Mouse (Mus musculus): ENCODE results near the gene Sntb2. TPM values are rescaled to one million over a fixed set of nuclear protein-coding genes. Genes with fewer than 3 reads are reported as not detected.
A peak's percentile ranks its signal among the peaks of the same experiment; 100 is the strongest.

The Sntb2 gene
- polyA plus RNA-seq, 1 experiment from 2014 or later, result 15.4 TPM

DNA sequence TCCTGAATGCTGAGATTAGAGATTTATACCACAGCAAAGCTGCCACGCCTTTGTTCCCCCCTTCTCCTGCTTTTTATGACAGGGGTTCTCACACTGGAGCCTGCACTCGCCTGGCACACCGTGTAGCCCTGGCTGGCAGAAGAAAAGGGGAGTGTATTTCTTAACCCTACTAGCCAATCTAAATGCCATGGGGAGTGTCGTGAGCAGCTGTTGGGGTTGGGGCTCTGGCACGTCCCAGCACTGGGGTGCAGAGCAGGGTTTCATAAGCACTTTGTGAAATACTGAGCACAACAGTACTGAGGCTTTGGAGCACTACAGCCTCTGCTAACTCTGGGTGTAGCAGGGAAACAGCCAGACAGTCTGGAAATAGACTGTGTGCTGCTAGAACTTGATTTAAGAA lies 36.1 kb upstream of the Sntb2 start:
- no peak overlapping the region for H3K4me2 ChIP-seq (ENCODE audit: low read length)
- no peaks in the 10 kb centered on the region for H3K27me3 ChIP-seq (ENCODE audit: control insufficient read depth, insufficient read depth, low read length)
- H3K36me3 ChIP-seq (ENCODE audit: control insufficient read depth, insufficient read depth, low read length), result peaks cover 97% of the 10 kb centered on the region
- peaks cover 0 to under 1% of the 10 kb centered on the region in 2 experiments; a peak in 1 of 4 replicates for H3K4me1 ChIP-seq (ENCODE audit: control insufficient read depth in 2 of 2, insufficient read depth in 2 of 2, low read length in 2 of 2)
- no peak overlapping the region for H3K27ac ChIP-seq (replicated peaks in 1 of 2; ENCODE audit: control insufficient read depth in 1 of 2, insufficient read depth in 1 of 2, low read depth in 2 of 2, low read length in 2 of 2)
- WGBS, result 93% methylated on average over 5 of the region's 5 CpGs
- H3K9ac ChIP-seq (ENCODE audit: low read length), result no peak overlapping the region
- no peak for ATAC-seq (ENCODE audit: insufficient number of reproducible peaks, insufficient read depth, low FRiP score, low read depth)
- H3K9me3 ChIP-seq (ENCODE audit: control insufficient read depth, low read length), result no peaks in the 10 kb centered on the region
- no peak overlapping the region for H3K4me3 ChIP-seq (ENCODE audit: control insufficient read depth in 1 of 2, insufficient read depth in 1 of 2, low read depth in 1 of 2, low read length in 2 of 2)

DNA sequence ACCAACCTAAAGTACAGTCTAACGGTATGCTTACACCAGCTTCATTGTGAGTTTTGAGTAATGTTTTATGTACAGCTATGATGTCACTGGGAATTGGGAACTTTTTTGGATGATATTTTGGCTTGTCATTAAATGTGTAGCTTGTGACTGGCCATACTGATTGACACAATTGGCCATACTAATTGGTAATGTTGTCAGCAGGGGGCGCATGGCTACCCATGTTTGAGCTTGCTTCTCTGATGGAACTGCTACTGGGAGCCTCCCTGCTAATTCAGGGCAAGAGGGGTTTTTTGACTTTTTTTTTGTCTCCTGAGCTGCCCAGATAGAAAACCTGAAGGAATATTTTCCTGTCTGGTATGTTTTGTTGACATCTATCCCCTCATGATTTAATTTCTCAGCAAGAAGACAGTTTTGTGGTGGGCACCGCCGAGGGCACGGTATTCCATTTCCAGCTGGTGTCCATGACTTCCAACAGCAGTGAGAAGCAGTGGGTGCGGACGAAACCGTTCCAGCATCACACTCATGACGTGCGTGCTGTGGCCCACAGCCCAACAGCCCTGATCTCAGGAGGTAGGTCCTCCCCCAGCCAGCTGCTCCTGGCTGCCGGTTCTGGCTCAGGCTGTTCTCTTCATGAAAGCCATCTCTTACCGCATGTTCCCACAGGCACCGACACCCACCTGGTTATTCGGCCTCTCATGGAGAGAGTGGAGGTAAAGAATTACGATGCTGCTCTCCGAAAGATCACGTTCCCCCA lies 29.6 kb upstream of the Sntb2 start:
- Histone ChIP-seq H3K4me2 (ENCODE audit: low read length) (no peak overlapping the region), H3K36me3 (ENCODE audit: control insufficient read depth, insufficient read depth, low read length) (peaks cover 86% of the 10 kb centered on the region), H3K4me3 (ENCODE audit: control insufficient read depth in 1 of 2, insufficient read depth in 1 of 2, low read depth in 1 of 2, low read length in 2 of 2) (no peak overlapping the region), H3K4me1 (ENCODE audit: control insufficient read depth in 2 of 2, insufficient read depth in 2 of 2, low read length in 2 of 2) (no peaks in the 10 kb centered on the region), H3K27ac (replicated peaks in 1 of 2; ENCODE audit: control insufficient read depth in 1 of 2, insufficient read depth in 1 of 2, low read depth in 2 of 2, low read length in 2 of 2) (no peak overlapping the region), H3K9ac (ENCODE audit: low read length) (no peak overlapping the region), H3K9me3 (ENCODE audit: control insufficient read depth, low read length) (no peaks in the 10 kb centered on the region), H3K27me3 (ENCODE audit: control insufficient read depth, insufficient read depth, low read length) (no peaks in the 10 kb centered on the region)
- WGBS, result 92% methylated on average over 17 of the region's 17 CpGs
- ATAC-seq (ENCODE audit: insufficient number of reproducible peaks, insufficient read depth, low FRiP score, low read depth), result peak; percentile 31; the same call in 1 of the 2 replicates

GRCm38 (mm10) chr8:106906635-106907034 lies 28.9 kb upstream of the Sntb2 start:
- no peak overlapping the region for H3K9ac ChIP-seq (ENCODE audit: low read length)
- ATAC-seq (ENCODE audit: insufficient number of reproducible peaks, insufficient read depth, low FRiP score, low read depth), result no peak
- peak overlapping the region in 1 of 2 experiments; percentile 15; a peak in 1 of 4 replicates for H3K27ac ChIP-seq (replicated peaks in 1 of 2; ENCODE audit: control insufficient read depth in 1 of 2, insufficient read depth in 1 of 2, low read depth in 2 of 2, low read length in 2 of 2)
- no peaks in the 10 kb centered on the region for H3K27me3 ChIP-seq (ENCODE audit: control insufficient read depth, insufficient read depth, low read length)
- no peak overlapping the region for H3K4me2 ChIP-seq (ENCODE audit: low read length)
- no peak overlapping the region for H3K4me3 ChIP-seq (ENCODE audit: control insufficient read depth in 1 of 2, insufficient read depth in 1 of 2, low read depth in 1 of 2, low read length in 2 of 2)
- WGBS, result 92% methylated on average over 6 of the region's 6 CpGs
- peaks cover 85% of the 10 kb centered on the region for H3K36me3 ChIP-seq (ENCODE audit: control insufficient read depth, insufficient read depth, low read length)
- no peaks in the 10 kb centered on the region for H3K4me1 ChIP-seq (ENCODE audit: control insufficient read depth in 2 of 2, insufficient read depth in 2 of 2, low read length in 2 of 2)
- H3K9me3 ChIP-seq (ENCODE audit: control insufficient read depth, low read length), result no peaks in the 10 kb centered on the region

DNA sequence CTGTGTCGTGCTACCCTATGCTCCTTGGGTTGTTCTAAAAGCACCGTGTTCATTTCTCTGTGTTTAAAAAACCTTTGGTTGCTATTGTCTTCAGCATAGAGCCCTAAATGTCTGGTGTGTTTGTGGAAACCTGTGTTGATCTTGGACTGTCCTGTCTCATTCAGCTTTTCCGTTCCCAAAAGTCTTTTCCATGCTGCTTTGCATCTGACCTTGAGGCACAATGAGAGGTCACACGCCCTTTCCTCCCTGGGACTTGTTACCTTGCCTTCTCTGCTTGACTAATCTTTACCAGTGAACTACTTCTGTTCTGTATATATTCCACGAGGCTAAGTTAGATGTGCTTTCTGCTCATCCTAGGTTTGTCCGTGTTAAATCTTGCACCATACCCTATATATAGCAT lies 28.1 kb upstream of the Sntb2 start:
- 65% methylated on average over 6 of the region's 6 CpGs for WGBS

GRCm38 (mm10) chr8:106908291-106908690 lies 27.3 kb upstream of the Sntb2 start:
- H3K4me2 ChIP-seq (ENCODE audit: low read length), result no peak overlapping the region
- H3K36me3 ChIP-seq (ENCODE audit: control insufficient read depth, insufficient read depth, low read length), result peaks cover 84% of the 10 kb centered on the region
- H3K27ac ChIP-seq (replicated peaks in 1 of 2; ENCODE audit: control insufficient read depth in 1 of 2, insufficient read depth in 1 of 2, low read depth in 2 of 2, low read length in 2 of 2), result no peak overlapping the region
- ATAC-seq (ENCODE audit: insufficient number of reproducible peaks, insufficient read depth, low FRiP score, low read depth), result no peak
- H3K9me3 ChIP-seq (ENCODE audit: control insufficient read depth, low read length), result no peaks in the 10 kb centered on the region
- H3K27me3 ChIP-seq (ENCODE audit: control insufficient read depth, insufficient read depth, low read length), result no peaks in the 10 kb centered on the region
- no peak overlapping the region for H3K4me3 ChIP-seq (ENCODE audit: control insufficient read depth in 1 of 2, insufficient read depth in 1 of 2, low read depth in 1 of 2, low read length in 2 of 2)
- no peak overlapping the region for H3K9ac ChIP-seq (ENCODE audit: low read length)
- H3K4me1 ChIP-seq (ENCODE audit: control insufficient read depth in 2 of 2, insufficient read depth in 2 of 2, low read length in 2 of 2), result no peaks in the 10 kb centered on the region
- WGBS, result 88% methylated on average over 7 of the region's 7 CpGs

More for the DNA sequence above, 28.1 kb upstream of the Sntb2 start:
- no peak overlapping the region for H3K4me3 ChIP-seq (ENCODE audit: control insufficient read depth in 1 of 2, insufficient read depth in 1 of 2, low read depth in 1 of 2, low read length in 2 of 2)
- peak; percentile 43; the same call in 1 of the 2 replicates for ATAC-seq (ENCODE audit: insufficient number of reproducible peaks, insufficient read depth, low FRiP score, low read depth)
- H3K27me3 ChIP-seq (ENCODE audit: control insufficient read depth, insufficient read depth, low read length), result no peaks in the 10 kb centered on the region
- no peak overlapping the region for H3K4me2 ChIP-seq (ENCODE audit: low read length)
- H3K4me1 ChIP-seq (ENCODE audit: control insufficient read depth in 2 of 2, insufficient read depth in 2 of 2, low read length in 2 of 2), result no peaks in the 10 kb centered on the region
- no peaks in the 10 kb centered on the region for H3K9me3 ChIP-seq (ENCODE audit: control insufficient read depth, low read length)
- peaks cover 85% of the 10 kb centered on the region for H3K36me3 ChIP-seq (ENCODE audit: control insufficient read depth, insufficient read depth, low read length)
- H3K27ac ChIP-seq (replicated peaks in 1 of 2; ENCODE audit: control insufficient read depth in 1 of 2, insufficient read depth in 1 of 2, low read depth in 2 of 2, low read length in 2 of 2), result 0 out of 4 replicates have a peak overlapping the region, but pooled peaks of 1 of the 2 experiments have one; percentile 47
- H3K9ac ChIP-seq (ENCODE audit: low read length), result no peak overlapping the region

GRCm38 (mm10) chr8:106913631-106914030 lies 21.9 kb upstream of the Sntb2 start:
- Histone ChIP-seq H3K4me2 (ENCODE audit: low read length) (no peak overlapping the region), H3K9ac (ENCODE audit: low read length) (no peak overlapping the region), H3K4me3 (ENCODE audit: control insufficient read depth in 1 of 2, insufficient read depth in 1 of 2, low read depth in 1 of 2, low read length in 2 of 2) (no peak overlapping the region), H3K27ac (replicated peaks in 1 of 2; ENCODE audit: control insufficient read depth in 1 of 2, insufficient read depth in 1 of 2, low read depth in 2 of 2, low read length in 2 of 2) (no peak overlapping the region), H3K4me1 (ENCODE audit: control insufficient read depth in 2 of 2, insufficient read depth in 2 of 2, low read length in 2 of 2) (no peaks in the 10 kb centered on the region), H3K27me3 (ENCODE audit: control insufficient read depth, insufficient read depth, low read length) (no peaks in the 10 kb centered on the region), H3K36me3 (ENCODE audit: control insufficient read depth, insufficient read depth, low read length) (peaks cover 82% of the 10 kb centered on the region), H3K9me3 (ENCODE audit: control insufficient read depth, low read length) (no peaks in the 10 kb centered on the region)
- 93% methylated on average over 10 of the region's 10 CpGs for WGBS
- no peak for ATAC-seq (ENCODE audit: insufficient number of reproducible peaks, insufficient read depth, low FRiP score, low read depth)

DNA sequence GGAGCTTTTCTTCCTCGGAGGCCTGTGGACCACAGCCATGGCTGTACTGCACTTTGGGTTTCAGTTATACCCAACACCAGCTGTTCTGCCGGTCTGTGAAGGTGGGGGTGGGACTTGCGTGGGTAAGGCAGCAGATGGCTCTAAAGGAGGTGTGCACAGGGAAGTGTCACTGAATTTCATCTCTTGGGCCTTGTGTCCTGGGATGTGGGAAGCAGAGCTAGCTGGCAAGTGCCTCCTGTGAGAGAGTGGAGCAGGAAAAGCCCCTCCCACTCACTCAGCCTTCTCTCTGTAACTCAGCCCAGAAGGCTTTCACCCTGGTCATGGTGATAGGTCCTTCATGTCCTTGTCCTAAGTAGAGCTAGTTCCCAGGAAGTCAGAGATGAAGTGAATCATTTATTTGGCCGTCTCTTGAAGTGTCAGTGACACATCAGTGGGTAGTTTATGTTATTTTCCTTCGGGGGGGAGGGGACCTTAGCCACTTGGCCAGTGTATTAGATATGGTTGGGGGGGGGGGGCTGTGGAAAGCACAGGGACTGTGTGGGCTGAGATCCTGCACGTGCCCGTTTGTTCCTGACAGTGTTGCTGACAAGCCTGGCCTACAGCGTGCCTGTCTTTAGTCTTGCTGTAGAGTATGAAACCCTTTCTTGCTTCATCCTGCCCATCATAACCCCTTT lies 15.7 kb upstream of the Sntb2 start:
- no peak overlapping the region for H3K4me3 ChIP-seq (ENCODE audit: control insufficient read depth in 1 of 2, insufficient read depth in 1 of 2, low read depth in 1 of 2, low read length in 2 of 2)
- no peak overlapping the region for H3K9ac ChIP-seq (ENCODE audit: low read length)
- 0 out of 4 replicates have a peak, but pooled peaks cover 0 to 3% of the 10 kb centered on the region in 2 experiments for H3K4me1 ChIP-seq (ENCODE audit: control insufficient read depth in 2 of 2, insufficient read depth in 2 of 2, low read length in 2 of 2)
- no peaks in the 10 kb centered on the region for H3K27me3 ChIP-seq (ENCODE audit: control insufficient read depth, insufficient read depth, low read length)
- no peak overlapping the region for H3K4me2 ChIP-seq (ENCODE audit: low read length)
- H3K9me3 ChIP-seq (ENCODE audit: control insufficient read depth, low read length), result no peaks in the 10 kb centered on the region
- peaks cover 86% of the 10 kb centered on the region for H3K36me3 ChIP-seq (ENCODE audit: control insufficient read depth, insufficient read depth, low read length)
- H3K27ac ChIP-seq (replicated peaks in 1 of 2; ENCODE audit: control insufficient read depth in 1 of 2, insufficient read depth in 1 of 2, low read depth in 2 of 2, low read length in 2 of 2), result no peak overlapping the region
- no peak for ATAC-seq (ENCODE audit: insufficient number of reproducible peaks, insufficient read depth, low FRiP score, low read depth)
- 91% methylated on average over 8 of the region's 8 CpGs for WGBS
